Mouse (Mus musculus): ENCODE results near the gene Timm13. TPM values are rescaled to one million over a fixed set of nuclear protein-coding genes. Genes with fewer than 3 reads are reported as not detected.
A peak's percentile ranks its signal among the peaks of the same experiment; 100 is the strongest.

Timm13 gene
- polyA plus RNA-seq (2012; rRNA removed) = 199 and 214 TPM in 2 replicates

DNA sequence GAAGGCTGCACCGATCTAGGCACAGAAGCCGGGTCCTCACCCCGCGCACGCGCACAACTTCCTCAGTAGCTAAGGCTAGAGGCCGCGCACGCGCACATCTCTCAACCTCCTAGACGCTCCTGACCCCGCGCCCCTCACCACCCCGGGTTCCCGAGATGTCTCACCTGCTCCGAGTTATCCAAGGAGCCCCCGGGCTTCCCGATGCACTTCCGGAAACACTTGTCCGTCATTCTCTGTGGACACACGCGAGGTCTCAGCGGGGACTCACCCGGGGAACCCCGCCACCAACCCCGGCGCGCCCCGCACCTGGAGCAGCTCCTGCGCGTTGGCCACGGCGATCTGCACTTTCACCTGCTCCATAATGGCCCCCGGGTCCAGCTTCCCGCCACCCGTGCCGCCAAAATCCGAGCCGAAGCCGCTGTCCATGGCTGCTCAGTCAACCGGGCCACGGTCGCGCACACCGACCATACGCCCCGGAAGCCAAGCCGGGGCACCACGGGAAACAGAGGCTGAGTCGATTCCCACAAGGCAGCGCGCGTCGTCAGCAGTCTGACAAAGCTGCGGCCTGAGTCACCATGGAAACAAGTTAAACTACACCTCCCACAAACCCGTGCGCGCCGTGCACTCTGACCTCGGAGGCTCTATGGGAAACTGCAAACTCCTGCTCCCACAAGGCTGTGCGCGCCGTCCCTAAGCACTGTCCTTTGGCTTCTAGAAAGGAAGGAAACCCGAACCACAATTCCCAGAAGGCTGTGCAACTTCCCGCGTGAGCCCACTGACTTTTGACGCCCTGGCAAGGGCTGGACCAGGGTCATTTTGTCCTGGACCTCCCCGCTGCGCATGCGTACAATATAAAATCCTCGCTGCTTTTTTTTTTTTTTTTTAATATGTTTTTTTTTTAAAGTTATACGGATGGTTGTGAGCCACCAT is at the start of gene Timm13:
Timm13 (minus strand) TSS at position 652 of the 930 bp plus-strand sequence.
- under 1% methylated on average over 72 of the region's 72 CpGs for WGBS
- DNase-seq (ENCODE audit: low read depth, low spot score) = peak; percentile 100

DNA sequence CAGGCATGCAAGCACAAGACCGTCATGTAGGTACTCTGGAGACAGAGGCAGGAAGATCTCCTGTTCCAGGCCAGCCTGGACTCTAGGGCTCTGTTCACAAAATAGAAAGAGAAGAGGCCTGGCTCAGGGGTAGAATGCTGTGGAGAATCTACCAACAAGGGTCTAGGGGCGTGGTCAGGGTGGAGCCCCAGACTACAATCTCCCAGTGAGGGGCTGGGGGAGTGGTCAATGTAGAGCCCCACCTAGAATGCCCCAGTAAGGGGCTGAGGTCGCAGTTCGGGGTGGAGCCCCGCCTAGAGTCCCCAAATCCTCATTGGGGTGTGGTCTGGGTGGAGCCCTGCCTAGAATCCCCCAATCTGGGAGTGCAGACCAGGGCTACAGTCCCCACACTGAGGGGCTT is 49.5 kb upstream of the Timm13 start:
- WGBS = 65% methylated on average over 5 of the region's 5 CpGs

DNA sequence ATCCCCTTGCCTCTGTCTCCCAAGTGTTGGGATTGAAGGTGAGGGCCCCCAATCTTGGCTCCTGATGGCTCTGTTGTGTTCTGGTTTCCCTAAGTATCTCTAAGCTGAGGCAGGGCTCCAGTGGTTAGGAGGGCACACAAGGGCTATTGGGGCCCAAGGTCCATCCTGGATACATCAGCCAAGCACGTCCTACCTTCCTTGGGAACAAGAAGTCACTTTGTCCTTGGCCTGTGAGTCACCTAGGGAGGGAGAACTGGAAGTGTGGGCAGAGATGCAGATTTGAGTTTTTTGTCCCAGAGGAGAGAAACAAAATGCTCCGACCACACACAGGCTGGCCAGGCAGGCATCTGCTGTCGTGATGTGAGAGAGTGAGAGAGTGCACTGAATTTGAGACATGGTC is 48.3 kb upstream of the Timm13 start:
- no peak for DNase-seq (ENCODE audit: low read depth, low spot score)
- WGBS = 49% methylated on average over 3 of the region's 3 CpGs

More for the DNA sequence above, 49.5 kb upstream of the Timm13 start:
- DNase-seq (ENCODE audit: low read depth, low spot score) = no peak

DNA sequence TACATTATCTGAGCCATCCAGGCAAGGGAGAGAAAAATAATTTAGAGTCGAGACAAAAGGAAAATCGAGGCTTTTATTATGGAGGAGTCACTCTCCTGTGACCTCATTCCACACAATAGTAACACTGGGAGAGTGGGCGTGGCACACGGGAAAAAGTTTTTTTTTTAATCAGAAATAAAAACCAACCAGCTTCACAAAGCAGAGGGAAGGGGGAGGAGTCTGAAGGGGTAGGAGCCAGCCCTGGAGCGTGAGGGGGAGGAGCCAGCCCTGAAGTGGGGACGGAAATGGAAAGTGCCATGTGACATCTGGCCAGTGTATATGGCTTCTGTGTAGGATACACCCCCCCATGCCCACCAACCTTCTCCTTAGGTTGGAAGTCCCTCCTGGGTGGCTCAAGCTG is 47.8 kb upstream of the Timm13 start:
- 5% methylated on average over 6 of the region's 6 CpGs for WGBS
- DNase-seq (ENCODE audit: low read depth, low spot score) = no peak

DNA sequence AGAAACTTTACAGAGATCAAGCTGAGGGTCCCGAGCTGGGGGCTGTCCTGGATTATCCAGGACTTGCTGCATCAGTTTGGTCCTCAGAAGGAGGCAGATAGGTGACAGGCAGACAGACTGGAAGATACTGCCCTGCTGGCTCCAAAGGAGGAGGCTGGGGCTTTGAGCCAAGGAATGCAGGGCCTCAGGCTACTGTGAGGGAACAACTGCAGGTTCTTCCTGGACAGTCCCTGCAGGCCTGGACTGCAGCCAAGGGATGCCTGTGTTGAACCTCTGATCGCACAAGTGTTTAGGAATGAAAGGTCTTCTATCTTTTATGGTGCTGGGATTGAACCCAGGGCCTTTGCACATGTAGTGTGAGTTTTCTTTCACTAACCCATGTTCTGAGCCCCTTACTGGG is 47.0 kb upstream of the Timm13 start:
- WGBS = 20% methylated on average over 2 of the region's 2 CpGs
- no peak for DNase-seq (ENCODE audit: low read depth, low spot score)

DNA sequence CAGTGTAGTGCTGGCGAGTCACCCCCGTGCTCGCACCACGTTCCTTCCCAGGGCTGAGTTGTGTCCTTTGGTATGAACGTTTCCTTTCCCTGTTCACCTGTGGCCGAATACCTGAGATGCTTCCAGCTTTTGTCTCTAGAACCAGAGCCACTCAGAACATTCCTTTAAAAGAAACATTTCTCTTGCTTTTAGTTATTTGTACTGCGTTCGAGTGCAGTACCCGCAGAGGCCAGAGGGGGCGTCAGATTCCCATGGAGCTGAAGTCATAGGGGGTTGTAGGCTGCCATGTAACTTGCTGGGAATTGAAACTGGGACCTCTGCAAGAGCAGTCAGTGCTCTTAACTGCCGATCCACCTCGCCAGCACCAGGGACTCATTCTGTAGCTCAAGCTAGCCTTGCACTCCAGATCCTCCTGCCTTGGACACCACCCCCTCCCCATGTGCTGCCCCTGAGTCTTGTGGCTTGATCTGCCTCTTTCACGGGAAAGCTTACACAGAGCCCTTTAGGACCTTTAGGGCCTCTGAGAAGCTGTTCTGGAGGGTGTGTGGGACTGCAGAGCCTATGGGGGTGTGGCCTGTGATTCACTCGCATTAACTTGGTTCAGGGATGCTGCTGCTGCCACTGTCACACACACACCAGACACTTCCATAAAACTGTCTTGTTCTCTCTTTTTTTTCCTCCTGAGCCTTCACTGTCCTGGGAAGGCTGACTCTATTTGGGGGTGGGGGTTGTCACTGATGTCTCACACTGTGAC is 46.1 kb upstream of the Timm13 start:
- 67% methylated on average over 14 of the region's 14 CpGs for WGBS
- no peak for DNase-seq (ENCODE audit: low read depth, low spot score)

DNA sequence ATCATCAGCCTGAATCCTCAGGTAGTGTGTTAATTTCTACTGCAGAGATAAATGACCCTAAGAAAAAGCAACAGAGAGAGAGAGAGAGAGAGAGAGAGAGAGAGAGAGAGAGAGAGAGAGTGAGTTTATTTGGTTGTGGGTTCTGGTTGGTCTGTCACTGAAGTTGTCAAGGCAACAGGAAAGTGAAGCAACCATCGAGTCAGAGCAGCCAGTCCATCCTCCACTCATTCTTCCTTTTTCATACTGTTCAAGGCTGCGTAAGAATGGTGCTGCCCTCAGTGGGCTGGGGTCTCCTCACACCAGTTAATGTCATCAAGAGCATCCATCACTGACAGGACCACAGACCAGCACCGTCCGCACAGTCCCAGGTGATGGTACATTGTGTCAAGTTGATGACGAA is 43.5 kb upstream of the Timm13 start:
- 87% methylated on average over 5 of the region's 5 CpGs for WGBS
- no peak for DNase-seq (ENCODE audit: low read depth, low spot score)

DNA sequence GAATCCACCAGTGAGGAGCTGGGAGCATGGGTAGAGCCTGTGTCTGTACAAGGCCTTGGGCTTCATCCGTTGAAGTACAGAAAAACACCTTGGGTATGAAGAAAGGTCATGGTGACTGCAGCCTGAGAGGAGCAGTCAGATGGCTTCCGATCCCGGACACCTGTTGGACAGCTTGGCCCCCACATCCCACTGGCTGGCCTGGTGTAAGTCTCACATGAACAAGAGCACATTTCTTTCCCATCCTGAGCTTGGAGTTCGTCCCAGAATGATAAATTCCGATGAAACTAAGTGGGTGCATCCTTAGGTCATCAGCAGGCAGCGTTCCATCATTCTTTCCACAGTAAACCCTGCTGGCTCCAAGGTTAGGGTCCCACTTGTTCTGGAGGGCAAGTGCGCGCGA is 42.9 kb upstream of the Timm13 start:
- no peak for DNase-seq (ENCODE audit: low read depth, low spot score)
- 57% methylated on average over 9 of the region's 9 CpGs for WGBS

DNA sequence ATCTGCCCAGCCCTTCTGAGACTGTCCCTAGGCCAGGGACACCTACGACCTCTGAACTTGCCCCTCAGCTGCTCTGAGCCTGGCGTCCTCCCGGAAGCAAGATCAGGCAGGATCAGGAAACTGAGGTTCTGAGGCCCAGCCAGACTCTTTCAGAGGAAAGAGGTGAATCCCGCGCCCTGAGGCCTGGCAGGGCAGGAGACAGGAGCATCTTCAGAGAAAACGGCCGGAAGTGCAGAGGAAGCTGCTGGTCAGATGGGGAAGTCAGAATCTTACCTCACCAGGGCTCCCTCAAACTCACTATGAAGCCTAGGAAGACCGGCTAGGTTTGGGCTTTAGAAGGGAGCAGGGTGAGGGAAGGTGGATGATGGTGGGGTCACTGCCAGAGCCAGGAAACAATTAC is 42.1 kb upstream of the Timm13 start:
- no peak for DNase-seq (ENCODE audit: low read depth, low spot score)
- WGBS = 74% methylated on average over 8 of the region's 8 CpGs

DNA sequence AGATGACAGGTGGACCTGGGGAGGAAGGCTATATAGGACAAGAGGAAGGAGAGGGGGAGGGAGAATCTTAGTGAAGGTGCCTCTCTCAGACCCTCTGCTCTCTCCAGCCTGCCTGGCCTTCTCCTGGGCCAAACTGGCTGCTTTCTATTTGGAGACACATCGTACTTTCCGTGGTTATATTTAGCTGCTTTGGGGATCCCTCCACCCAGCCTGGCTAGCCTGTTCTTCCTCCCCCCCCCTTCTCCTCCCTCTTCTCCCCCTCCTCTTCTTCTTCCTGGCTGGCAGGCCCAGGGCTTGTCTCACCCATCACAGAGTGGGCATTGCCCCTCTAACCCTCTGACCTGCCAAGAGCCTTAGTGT is 40.2 kb upstream of the Timm13 start:
- DNase-seq (ENCODE audit: low read depth, low spot score) = no peak
- 48% methylated on average over 2 of the region's 2 CpGs for WGBS

DNA sequence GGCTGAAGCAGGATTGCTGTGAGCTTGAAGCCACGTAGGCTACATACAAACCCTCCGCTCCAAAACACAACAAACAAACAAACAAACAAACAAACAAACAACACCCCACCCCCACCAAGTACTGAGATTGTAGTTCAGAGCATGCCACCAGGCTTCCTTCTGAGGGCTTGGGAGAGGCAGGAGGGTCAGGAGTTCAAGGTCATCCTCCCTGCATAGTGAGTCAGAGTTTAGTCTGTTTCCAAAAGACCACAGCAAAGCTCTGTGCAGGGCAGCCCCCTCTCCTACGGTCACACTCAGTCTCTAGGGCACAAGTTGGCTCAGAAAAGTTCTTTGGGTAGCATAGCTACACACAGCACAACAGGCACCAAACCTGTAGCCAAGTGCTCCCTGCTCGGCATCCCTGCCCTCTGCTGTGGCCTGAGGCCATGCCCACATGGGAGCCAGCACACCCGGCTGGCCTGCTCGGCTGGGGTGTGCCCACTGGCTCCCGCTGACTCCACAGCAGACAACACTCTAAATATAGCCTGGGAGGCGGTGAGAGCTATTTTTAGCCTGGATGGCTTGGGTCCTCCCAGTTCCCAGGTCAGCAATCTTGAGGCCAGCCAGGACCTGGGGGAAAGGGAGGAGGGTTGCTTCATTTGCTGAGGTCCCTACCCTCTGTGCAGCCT is 39.7 kb upstream of the Timm13 start:
- DNase-seq (ENCODE audit: low read depth, low spot score) = no peak
- 17% methylated on average over 8 of the region's 8 CpGs for WGBS

DNA sequence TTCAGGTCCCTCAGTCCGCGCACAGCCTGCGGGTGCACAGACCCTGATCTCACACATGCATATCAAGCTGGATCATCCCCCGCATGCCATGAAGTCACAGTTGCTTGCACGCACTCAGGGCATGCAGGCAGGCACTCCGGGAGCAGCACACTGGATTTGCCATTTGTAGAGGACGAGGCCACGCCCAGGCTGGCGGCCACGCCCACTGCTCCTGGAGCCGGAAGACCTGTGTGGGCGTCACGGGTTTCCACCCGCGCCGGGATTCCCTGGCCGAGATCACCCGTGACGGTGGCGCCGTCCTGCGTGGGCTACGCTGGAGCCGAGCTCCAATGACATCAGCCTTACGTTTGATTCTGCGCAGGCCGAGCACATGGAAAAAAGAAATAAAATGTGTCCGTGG is 38.9 kb upstream of the Timm13 start:
- no peak for DNase-seq (ENCODE audit: low read depth, low spot score)
- 1% methylated on average over 28 of the region's 28 CpGs for WGBS

DNA sequence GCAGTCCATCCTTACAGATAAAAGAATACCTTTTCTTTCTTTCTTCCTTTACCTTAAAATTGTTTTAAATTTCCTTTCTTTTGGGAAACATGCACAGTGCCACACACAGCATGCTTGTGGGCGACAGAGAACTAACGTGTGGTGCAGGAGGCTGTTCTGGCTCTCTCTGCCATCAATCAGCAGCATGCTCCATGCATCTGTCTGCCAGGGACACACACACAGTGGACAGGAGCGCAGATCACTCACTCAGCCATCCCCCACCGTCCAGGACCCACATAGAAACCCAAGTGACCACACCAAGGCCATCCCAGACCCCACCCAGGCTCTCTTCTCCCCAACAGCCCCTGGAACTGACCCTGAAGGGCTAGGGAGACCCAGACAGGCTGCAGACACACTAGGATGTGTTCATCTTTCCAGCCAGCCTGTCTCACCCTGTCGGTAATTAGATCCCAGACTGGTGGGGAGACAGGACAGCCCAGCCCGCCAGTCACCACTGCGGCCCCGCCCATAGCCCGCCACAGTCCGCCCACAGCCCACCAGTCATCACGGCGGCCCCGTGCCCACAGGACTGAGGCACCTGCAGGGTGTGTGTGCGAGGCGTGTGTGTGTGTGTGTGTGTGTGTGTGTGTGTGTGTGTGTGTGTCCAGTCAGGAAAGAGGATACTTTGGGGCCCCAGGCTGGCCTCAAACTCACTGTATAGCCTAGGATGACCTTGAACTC is 38.2 kb upstream of the Timm13 start:
- 19% methylated on average over 15 of the region's 15 CpGs for WGBS
- DNase-seq (ENCODE audit: low read depth, low spot score) = no peak

DNA sequence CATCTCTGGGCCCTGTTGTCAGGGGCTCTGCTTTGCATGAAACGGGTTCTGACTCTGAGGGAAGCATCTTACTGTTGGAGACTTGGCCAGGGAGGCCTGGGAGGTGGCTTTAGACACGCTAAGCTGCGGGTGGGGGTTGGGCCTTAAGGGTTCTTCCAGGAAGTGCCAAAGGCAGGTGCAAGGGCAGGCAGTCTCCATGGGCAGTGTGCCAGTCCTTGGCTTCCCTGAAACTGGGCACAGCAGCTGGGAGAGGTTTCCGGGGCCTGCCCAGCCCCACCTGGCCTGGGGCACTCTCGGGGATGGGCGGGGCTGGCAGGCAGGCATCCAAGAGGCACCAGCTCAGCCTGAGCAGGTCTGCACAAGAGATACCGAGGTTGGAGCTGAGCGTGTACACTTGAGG is 36.9 kb upstream of the Timm13 start:
- DNase-seq (ENCODE audit: low read depth, low spot score) = no peak
- WGBS = 18% methylated on average over 8 of the region's 8 CpGs

DNA sequence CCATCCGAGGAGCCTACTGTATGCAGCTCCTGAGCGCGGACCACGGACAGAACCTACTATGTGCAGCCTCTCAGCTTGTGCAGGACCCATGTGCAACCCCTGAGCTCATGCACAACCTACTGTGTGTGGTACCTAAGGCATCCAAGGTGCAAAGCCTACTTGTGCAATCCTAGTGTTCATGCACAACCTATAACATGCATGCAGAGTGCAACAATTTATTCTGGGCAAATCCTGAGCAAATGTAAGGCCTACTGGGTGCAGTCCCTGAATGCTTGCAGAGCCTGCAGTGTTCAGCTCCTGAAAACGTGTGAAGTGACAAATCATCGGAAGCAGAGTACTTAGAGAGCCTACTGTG is 36.0 kb upstream of the Timm13 start:
- 17% methylated on average over 6 of the region's 6 CpGs for WGBS

DNA sequence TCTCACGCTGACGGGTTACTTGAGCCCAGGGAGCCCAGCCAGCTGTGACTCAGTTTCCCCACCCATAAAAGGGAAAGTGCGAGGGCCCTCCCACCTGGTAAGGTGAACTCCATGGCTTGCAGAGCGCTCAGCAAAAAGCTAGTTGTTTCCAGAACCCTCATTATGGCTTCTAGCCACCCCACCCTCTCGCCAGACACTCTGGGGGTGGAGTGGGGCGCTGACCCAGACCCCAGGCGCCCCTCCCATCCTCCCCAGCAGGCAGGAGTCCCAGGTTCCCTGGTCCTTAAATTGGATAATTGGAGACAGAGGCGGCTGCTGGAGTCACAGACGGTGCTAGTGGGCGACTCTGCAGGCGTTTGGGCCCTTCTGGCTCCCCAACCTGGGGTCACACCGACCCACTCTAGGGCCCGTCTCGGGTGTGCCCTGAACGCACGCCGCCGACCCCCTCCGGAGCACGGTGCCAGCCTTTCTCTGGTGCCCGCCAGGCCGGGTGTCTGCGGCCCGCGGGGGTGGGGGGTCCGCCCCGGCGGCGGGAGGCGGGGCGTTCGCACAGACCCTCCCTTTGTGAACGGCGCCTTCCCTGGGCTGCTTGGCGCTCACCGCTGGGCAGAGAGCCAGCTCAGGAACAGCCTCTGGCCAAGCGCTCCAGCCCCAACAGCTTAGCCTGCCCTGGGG is 35.5 kb upstream of the Timm13 start:
- WGBS = 3% methylated on average over 37 of the region's 37 CpGs
- no peak for DNase-seq (ENCODE audit: low read depth, low spot score)

More for the DNA sequence above, 36.0 kb upstream of the Timm13 start:
- DNase-seq (ENCODE audit: low read depth, low spot score) = no peak

DNA sequence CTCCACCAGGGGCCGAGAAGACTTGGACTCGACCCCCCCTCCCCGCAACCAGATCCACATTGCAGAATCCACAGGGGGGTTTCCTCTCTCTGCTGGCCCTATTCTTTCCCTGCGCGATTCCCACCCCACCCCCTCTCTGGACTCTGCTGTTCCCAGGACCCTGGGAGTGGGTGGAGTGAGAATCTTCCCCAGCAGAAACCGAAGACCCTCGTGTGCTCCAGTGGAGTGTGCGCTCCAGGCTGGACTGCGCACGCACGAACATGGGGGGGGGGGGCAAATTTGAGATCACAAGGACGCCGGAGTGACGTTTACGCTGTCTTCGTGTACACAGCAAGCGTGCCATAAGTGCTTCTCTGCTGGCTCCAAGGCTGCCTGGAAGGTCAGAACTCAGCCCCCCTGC is 34.9 kb upstream of the Timm13 start:
- WGBS = 25% methylated on average over 17 of the region's 17 CpGs
- no peak for DNase-seq (ENCODE audit: low read depth, low spot score)

DNA sequence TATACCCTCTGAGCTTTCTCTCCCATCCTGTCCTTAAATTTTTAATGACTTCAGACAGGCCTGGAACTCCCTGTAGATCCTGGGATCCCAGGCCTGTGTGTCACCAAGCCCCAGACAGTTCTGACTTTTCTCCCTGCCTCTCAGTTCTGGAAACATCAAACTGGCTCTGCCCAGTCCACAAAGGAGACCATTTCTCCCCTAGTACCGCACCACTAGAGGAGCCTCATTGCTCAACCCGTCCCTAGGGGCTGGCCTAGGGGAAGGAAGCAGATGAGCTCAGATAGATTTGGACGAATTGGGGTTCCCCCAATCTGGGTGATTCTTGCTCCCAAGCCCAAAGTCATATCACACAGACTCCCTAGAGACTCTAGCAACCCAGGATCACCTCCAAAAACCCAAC is 34.5 kb upstream of the Timm13 start:
- 52% methylated on average over 3 of the region's 3 CpGs for WGBS
- DNase-seq (ENCODE audit: low read depth, low spot score) = no peak
